Mouse (Mus musculus): ENCODE measurements around the gene Tmem104.

Tmem104 gene

DNA sequence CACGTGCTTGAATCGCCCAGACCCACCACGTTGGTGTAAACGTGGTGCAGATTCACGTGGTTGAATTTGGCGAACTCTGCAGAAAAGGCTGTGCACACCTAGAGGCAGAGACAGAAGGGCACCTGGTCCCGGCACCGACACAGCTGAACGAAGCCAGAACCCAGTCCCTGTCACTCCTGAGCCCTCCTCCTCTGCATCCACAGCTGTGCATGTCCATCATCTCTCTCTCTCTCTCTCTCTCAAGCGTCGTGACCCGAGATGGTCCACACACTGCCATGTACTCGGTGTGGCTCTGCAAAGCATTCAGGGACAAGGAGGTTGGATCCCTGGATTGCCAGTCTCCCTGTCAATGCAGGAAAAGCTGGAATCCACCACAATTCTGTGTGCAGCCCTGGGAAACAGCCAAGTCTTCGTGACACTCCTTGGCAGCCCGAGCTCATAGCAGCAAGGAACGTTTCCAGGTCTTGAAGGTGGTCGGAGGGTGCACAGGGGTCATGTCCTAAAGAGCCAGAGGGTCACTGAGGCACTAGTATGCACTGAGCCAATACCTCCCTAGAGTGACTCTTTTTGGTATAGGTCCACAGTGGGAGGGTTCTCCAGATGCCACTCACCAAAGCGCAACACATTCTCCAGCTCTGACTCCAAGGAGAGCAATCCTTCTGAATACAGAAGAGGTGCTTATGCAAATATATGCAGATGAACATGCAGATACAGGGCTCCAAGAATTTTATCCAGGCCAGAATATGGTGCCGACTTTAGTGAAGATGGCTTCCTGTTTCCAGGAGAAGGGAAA, 99.1 kb downstream of the Tmem104 start:
- no peak for DNase-seq

- DNase-seq: no peak
These were observed 100.1 kb downstream of the Tmem104 start for GRCm38 (mm10) chr11:115287386-115287785.

DNA sequence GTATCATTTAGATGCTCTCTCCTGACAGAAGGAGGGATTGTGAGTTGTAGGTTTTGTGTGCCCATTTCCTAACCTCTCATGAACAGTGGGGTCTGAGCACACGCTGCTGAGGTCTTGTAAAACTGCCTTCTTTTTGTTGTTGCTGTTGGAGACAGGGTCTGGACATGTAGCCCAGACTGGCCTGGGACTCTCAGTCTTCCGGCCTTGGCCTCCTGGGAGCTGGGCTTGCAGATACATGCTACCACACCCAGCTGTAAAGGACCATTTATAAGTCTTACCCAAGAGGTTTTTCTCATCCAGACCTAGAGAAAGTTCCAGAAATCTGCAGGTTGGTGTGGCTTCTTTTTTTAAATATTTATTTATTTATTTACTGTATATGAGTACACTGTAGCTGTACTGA, 101.0 kb downstream of the Tmem104 start:
- no peak for DNase-seq

GRCm38 (mm10) chr11:115289885-115290284, 102.6 kb downstream of the Tmem104 start:
- DNase-seq: no peak

GRCm38 (mm10) chr11:115290314-115290713, 103.0 kb downstream of the Tmem104 start:
- no peak for DNase-seq

- no peak for DNase-seq
These were observed 103.6 kb downstream of the Tmem104 start for GRCm38 (mm10) chr11:115290919-115291318.

GRCm38 (mm10) chr11:115291503-115291902, 104.2 kb downstream of the Tmem104 start:
- no peak for DNase-seq

- no peak for DNase-seq
These were observed 105.5 kb downstream of the Tmem104 start for GRCm38 (mm10) chr11:115292631-115293375.

DNA sequence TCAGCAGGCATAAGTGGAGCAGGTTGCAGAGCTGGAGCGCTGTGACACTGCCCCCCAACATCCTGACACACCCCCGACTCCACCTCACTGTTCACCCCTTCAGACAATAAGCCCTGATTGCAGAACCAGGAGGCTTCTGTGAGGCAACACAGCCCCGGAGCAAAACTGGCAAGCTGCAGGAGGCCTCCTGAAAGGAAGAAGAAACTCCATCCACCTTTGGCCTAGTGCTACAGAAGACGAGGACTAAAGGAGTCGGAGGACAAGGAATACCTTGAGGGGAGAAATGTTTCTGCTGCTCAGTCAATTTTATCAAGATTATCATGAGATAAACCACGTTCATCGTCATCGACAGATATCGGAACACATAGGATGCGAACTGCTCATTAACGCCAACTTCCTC, 108.7 kb downstream of the Tmem104 start:
- DNase-seq: no peak

All from right cerebral cortex, postnatal 25 days (tissue).